Mouse (Mus musculus) small intestine, adult 2 months (tissue): ENCODE measurements around the gene Pdzph1.

Source experiments
- CTCF ChIP-seq: fragments of 200-500 bp; IDR thresholded peaks from 2 replicates; pipeline ENCODE4 v1.5.1; 2012; ENCODE audit warnings: low read depth, mild to moderate bottlenecking, control low read depth, inconsistent platforms, low read length, moderate library complexity, mixed read lengths; ENCODE audit not compliant: insufficient replicate concordance, insufficient read length; ENCODE audit errors: extremely low read depth
- POLR2A ChIP-seq: fragments of 200-500 bp; IDR thresholded peaks from 2 replicates; pipeline ENCODE4 v1.6.1; 2012; ENCODE audit warnings: low read depth, mild to moderate bottlenecking, control low read depth, inconsistent platforms, low read length, moderate library complexity

DNA sequence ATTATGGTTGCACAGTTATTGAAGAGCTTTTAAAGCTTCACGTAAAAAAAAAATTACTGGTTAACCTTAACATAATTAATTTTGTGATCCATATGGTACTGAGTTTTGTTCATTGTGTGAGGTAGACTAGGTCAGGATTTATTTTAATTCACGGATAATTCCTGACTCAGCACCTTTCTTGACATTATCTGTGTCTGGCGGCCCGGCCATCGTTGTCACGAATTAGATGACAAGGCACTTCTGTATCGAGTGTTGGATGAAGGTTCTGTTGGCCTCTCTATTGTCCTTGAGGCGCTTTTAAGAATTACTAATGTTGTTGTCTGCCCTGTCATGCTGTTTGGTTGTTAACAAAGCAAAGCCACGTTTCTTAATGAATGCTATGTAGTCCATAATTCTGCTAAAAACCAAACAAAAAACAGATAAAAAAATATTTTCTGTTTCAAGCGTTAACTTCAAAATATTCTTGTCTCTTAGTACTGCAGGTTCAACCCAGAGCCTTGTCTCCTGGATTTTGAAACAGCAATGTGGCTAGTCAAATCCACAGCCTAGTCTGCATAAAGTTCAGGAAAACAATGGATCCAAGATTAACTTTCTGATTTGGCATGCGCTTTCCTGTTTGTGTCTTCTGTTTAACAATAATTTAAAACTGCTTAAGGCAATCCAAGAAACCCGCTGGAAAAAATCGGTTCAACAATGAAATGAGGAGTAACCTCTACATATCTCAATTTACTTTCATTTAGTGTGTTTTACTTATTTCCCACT lies 20.6 kb upstream of the Pdzph1 start:
- TF ChIP-seq CTCF (no peak), POLR2A (no peak)
